Mouse (Mus musculus) limb, embryonic 10.5 days (tissue): Measurements from ENCODE around the gene Gm49368. TPM values are rescaled to one million over a fixed set of nuclear protein-coding genes. Genes with fewer than 3 reads are reported as not detected.

Experiments
- DNase-seq: peaks from one replicate; pipeline ENCODE4 v3.0.0-alpha.2; 2017; ENCODE audit warnings: low spot score
- H3K27ac ChIP-seq: fragments of 300-500 bp; sonication (generic); 2 replicates; pipeline ENCODE4 v1.5.1; 2016; ENCODE audit warnings: mild to moderate bottlenecking
- H3K27me3 ChIP-seq: fragments of 300-500 bp; sonication (generic); 2 replicates; pipeline ENCODE4 v1.6.1; 2016; ENCODE audit warnings: low read depth, mild to moderate bottlenecking; ENCODE audit not compliant: poor library complexity, severe bottlenecking
- H3K36me3 ChIP-seq: fragments of 300-500 bp; sonication (generic); 2 replicates; pipeline ENCODE4 v1.6.1; 2016; ENCODE audit warnings: mild to moderate bottlenecking, moderate library complexity
- H3K4me1 ChIP-seq: fragments of 300-500 bp; sonication (generic); 2 replicates; pipeline ENCODE4 v1.6.1; 2016
- H3K4me3 ChIP-seq: fragments of 300-500 bp; sonication (generic); 2 replicates; pipeline ENCODE4 v1.5.1; 2016; ENCODE audit warnings: mild to moderate bottlenecking, moderate library complexity
- H3K9me3 ChIP-seq: fragments of 300-500 bp; sonication (generic); replicated peaks from 2 replicates; pipeline ENCODE4 v1.6.1; 2016; ENCODE audit warnings: mild to moderate bottlenecking
- WGBS: fragments of 180-500 bp; shearing (Covaris S2); methylation state at CpG from one replicate; pipeline ENCODE4 v1.1.7; 2016; 5-methylcytosine and 5-hydroxymethylcytosine counted together
- polyA plus RNA-seq: library from polyadenylated mRNA; unstranded; fragments of >200 nt; fragmentation: Nextera tagmentation; extraction: Ambion mirVana; gene quantifications from 2 replicates; pipeline ENCODE4 v1.2.1, GENCODE M21; 2016

The Gm49368 gene
- polyA plus RNA-seq, 1 experiment from 2014 or later: not detected

- H3K9me3 ChIP-seq: no peaks in the 10 kb centered on the region
- no peaks in the 10 kb centered on the region for H3K4me1 ChIP-seq
- 86% methylated on average over 5 of the region's 5 CpGs for WGBS
- no peaks in the 10 kb centered on the region for H3K36me3 ChIP-seq
- no peak overlapping the region for H3K27ac ChIP-seq
- no peak overlapping the region for H3K4me3 ChIP-seq
- no peaks in the 10 kb centered on the region for H3K27me3 ChIP-seq
- no peak for DNase-seq
Observed at GRCm38 (mm10) chr7:128065547-128065946, 3.1 kb downstream of the Gm49368 start.

- Histone ChIP-seq H3K27ac (no peak overlapping the region), H3K4me1 (no peaks in the 10 kb centered on the region), H3K27me3 (no peaks in the 10 kb centered on the region), H3K4me3 (no peak overlapping the region), H3K9me3 (no peaks in the 10 kb centered on the region), H3K36me3 (no peaks in the 10 kb centered on the region)
- no peak for DNase-seq
- WGBS: 80% methylated on average over 3 of the region's 3 CpGs
Observed at GRCm38 (mm10) chr7:128067847-128068246, 5.4 kb downstream of the Gm49368 start.

DNA sequence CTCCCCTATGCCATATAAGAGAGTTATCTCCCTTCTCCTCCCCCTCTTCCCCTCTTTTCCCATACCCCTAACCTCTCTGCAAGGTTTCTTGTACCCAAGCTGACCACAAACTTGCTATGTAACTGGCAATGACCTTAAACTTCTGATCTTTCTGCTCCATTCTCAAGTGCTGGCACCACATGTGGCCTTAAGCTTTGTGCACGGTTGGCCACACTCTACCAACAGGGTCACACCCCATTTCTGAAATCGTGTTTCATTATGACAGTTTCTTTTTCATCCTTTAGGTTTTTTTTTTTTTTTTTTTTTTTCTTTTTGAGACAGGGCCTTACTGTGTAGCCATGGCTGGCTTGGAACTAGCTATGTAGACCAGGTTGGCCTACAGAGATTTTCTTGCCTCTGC is 7.4 kb downstream of the Gm49368 start:
- H3K27ac ChIP-seq: no peak overlapping the region
- no peaks in the 10 kb centered on the region for H3K27me3 ChIP-seq
- no peak overlapping the region for H3K4me3 ChIP-seq
- no peaks in the 10 kb centered on the region for H3K4me1 ChIP-seq
- no peaks in the 10 kb centered on the region for H3K36me3 ChIP-seq
- WGBS: 83% methylated on average over 2 of the region's 2 CpGs
- no peaks in the 10 kb centered on the region for H3K9me3 ChIP-seq
- no peak for DNase-seq

- WGBS: 70% methylated on average over 4 of the region's 4 CpGs
- Histone ChIP-seq H3K36me3 (no peaks in the 10 kb centered on the region), H3K9me3 (no peaks in the 10 kb centered on the region), H3K27me3 (no peaks in the 10 kb centered on the region), H3K4me3 (no peak overlapping the region), H3K27ac (no peak overlapping the region), H3K4me1 (no peaks in the 10 kb centered on the region)
- DNase-seq: no peak
Observed at GRCm38 (mm10) chr7:128071816-128072215, 9.3 kb downstream of the Gm49368 start.

DNA sequence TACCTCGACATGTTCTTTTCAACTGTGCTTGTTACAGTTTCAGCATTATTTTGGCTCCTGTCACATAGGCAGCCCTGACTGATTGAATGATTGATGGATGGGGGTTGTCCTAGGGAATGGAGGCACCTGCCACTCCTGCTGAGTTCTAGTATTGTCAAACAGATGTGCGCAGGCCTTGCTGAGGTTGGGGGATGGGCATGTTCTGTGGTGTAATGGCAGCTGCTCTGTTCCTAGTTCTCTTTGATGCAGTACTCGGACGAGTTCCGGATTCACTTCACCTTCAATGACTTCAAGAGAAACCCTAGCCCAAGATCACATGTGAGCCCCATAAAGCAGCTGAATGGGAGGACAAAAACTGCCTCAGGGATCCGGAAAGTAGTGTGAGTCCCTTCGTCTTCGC is 17.5 kb downstream of the Gm49368 start:
- WGBS: 80% methylated on average over 8 of the region's 8 CpGs
- H3K27ac ChIP-seq: no peak overlapping the region
- H3K27me3 ChIP-seq: no peaks in the 10 kb centered on the region
- no peaks in the 10 kb centered on the region for H3K9me3 ChIP-seq
- H3K4me3 ChIP-seq: no peak overlapping the region
- 0 out of 2 replicates have a peak, but pooled peaks cover 5% of the 10 kb centered on the region for H3K4me1 ChIP-seq
- H3K36me3 ChIP-seq: no peaks in the 10 kb centered on the region
- DNase-seq: no peak

DNA sequence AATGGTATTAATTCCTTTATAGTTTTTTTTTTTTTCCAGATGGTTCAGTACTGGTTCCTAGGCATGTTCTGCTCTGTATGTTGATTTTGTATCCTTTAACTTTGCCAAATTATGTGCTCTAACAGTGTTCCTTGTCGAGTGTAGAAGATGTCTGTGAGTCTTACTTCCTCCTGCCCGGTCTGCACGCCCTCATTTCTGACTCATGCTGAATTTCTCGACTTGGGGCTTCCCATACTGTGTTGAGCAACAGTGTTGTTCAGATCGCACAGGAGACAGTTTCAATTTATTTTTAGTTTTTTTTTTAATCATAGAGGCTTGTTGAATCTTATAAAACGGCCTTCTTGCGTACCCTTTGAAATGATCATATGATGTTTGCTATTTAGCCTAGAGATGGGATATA is 26.7 kb downstream of the Gm49368 start:
- Histone ChIP-seq H3K27me3 (no peaks in the 10 kb centered on the region), H3K27ac (no peak overlapping the region), H3K9me3 (no peaks in the 10 kb centered on the region), H3K36me3 (no peaks in the 10 kb centered on the region), H3K4me3 (no peak overlapping the region), H3K4me1 (no peaks in the 10 kb centered on the region)
- 91% methylated on average over 7 of the region's 7 CpGs for WGBS
- no peak for DNase-seq

DNA sequence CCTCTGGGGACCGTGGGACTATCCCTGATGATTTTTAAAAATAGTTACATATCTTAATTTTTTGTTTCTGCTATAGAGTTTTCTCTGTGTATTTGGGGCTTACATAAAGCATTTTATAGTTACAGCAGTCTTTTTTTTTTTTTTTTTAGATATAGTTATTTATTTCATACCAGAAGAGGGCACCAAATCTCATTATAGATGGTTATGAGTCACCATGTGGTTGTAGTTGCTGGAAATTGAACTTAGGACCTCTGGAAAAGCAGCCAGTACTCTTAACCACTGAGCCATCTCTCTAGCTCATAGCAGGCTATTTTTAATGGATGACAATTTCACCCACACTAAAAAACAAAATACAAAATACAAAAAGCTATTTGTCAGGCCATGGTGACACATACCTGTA is 35.7 kb downstream of the Gm49368 start:
- no peaks in the 10 kb centered on the region for H3K27me3 ChIP-seq
- 77% methylated on average over 1 of the region's 1 CpGs for WGBS
- no peak overlapping the region for H3K4me3 ChIP-seq
- H3K9me3 ChIP-seq: no peaks in the 10 kb centered on the region
- no peaks in the 10 kb centered on the region for H3K4me1 ChIP-seq
- DNase-seq: no peak
- no peaks in the 10 kb centered on the region for H3K36me3 ChIP-seq
- no peak overlapping the region for H3K27ac ChIP-seq

DNA sequence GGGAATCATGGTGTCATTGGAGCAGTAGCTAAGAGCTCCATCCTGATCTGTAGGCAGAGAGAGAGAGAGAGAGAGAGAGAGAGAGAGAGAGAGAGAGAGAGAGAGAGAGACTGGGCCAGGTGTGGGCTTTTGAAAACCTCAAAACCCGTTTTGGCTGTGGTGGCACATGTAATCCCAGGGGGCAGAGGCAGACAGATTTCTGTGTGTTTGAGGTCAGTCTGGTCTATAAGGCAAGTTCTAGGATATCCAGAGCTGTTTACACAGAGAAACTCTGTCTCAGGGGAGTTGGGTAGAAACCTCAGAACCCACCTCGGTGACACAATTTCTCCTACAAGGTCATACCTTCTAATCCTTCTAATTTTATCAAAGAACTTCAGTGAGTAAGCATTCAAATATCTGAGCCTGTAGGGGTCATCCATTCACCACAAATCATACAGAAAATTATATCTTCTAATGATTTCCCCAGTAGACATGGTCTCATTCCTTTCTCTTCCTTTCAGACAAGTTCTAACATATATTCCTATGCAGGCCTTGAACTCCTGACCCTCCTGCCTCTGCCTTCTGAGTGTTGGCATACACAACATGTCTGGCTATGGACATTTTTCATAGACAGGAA is 38.4 kb downstream of the Gm49368 start:
- 84% methylated on average over 2 of the region's 2 CpGs for WGBS
- Histone ChIP-seq H3K27me3 (no peaks in the 10 kb centered on the region), H3K4me3 (no peak overlapping the region), H3K27ac (no peak overlapping the region), H3K4me1 (no peaks in the 10 kb centered on the region), H3K9me3 (no peaks in the 10 kb centered on the region), H3K36me3 (no peaks in the 10 kb centered on the region)
- no peak for DNase-seq

GRCm38 (mm10) chr7:128105246-128105645 is 42.8 kb downstream of the Gm49368 start:
- no peak overlapping the region for H3K4me3 ChIP-seq
- no peaks in the 10 kb centered on the region for H3K4me1 ChIP-seq
- H3K27me3 ChIP-seq: no peaks in the 10 kb centered on the region
- DNase-seq: no peak
- H3K36me3 ChIP-seq: no peaks in the 10 kb centered on the region
- no peak overlapping the region for H3K27ac ChIP-seq
- 77% methylated on average over 4 of the region's 4 CpGs for WGBS
- H3K9me3 ChIP-seq: no peaks in the 10 kb centered on the region

DNA sequence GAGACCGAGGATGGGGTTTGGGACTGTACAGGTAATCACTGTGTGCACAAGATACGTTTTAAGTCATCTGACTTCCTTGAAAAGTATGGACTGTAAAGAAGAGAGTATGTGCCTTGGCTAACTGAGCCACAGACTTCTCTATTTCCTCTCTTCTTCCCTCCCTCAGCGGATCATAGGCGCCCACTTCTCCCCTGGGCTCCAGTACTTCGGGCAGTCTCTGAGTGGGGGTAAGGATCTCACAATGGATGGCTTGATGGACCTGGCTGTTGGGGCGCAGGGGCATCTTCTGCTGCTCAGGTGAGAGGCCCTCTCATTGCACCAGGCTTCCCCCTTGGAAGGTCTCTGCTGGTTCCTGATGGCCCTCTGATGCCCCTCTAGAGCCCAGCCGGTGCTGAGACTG is 45.0 kb downstream of the Gm49368 start:
- H3K27me3 ChIP-seq: no peaks in the 10 kb centered on the region
- H3K4me3 ChIP-seq: no peak overlapping the region
- no peaks in the 10 kb centered on the region for H3K4me1 ChIP-seq
- H3K9me3 ChIP-seq: no peaks in the 10 kb centered on the region
- no peaks in the 10 kb centered on the region for H3K36me3 ChIP-seq
- no peak for DNase-seq
- 92% methylated on average over 7 of the region's 7 CpGs for WGBS
- no peak overlapping the region for H3K27ac ChIP-seq

DNA sequence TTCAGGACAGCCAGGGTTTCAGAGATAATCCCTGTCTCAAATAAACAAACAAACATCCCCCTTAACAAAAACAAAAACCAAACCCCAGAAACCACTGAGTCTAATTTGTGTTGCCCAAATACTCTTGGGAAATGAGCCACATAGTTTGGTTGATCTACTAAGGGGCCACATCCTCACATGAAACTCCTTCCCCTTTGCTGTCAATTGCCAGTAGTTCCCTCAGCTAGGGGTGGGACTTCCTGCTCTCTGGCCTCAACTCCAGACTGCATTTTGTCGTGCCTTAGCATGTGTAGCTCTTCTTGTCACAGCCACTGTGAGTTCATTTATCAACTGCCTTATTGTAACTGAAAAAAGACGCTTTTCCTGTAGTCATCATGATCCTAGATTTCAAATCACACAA is 47.8 kb downstream of the Gm49368 start:
- Histone ChIP-seq H3K9me3 (no peaks in the 10 kb centered on the region), H3K4me1 (no peaks in the 10 kb centered on the region), H3K27ac (no peak overlapping the region), H3K4me3 (no peak overlapping the region), H3K27me3 (no peaks in the 10 kb centered on the region), H3K36me3 (no peaks in the 10 kb centered on the region)
- WGBS: 71% methylated on average over 2 of the region's 2 CpGs
- no peak for DNase-seq

DNA sequence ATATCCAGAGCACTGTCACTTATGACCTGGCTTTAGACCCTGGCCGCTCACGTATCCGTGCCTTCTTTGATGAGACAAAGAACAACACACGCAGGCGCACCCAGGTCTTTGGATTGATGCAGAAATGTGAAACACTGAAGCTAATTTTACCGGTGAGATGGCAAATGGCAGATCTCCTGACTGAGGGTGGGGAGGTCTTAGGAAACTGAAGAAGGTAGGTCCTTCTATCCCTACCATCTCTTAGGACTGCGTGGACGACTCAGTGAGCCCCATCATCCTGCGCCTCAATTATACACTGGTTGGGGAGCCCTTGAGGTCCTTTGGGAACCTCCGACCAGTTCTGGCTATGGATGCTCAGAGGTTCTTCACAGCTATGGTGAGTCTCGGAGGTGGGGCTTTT is 49.6 kb downstream of the Gm49368 start:
- no peaks in the 10 kb centered on the region for H3K36me3 ChIP-seq
- H3K4me3 ChIP-seq: no peak overlapping the region
- H3K27me3 ChIP-seq: no peaks in the 10 kb centered on the region
- H3K4me1 ChIP-seq: no peaks in the 10 kb centered on the region
- H3K27ac ChIP-seq: no peak overlapping the region
- no peaks in the 10 kb centered on the region for H3K9me3 ChIP-seq
- 93% methylated on average over 11 of the region's 11 CpGs for WGBS
- DNase-seq: no peak

DNA sequence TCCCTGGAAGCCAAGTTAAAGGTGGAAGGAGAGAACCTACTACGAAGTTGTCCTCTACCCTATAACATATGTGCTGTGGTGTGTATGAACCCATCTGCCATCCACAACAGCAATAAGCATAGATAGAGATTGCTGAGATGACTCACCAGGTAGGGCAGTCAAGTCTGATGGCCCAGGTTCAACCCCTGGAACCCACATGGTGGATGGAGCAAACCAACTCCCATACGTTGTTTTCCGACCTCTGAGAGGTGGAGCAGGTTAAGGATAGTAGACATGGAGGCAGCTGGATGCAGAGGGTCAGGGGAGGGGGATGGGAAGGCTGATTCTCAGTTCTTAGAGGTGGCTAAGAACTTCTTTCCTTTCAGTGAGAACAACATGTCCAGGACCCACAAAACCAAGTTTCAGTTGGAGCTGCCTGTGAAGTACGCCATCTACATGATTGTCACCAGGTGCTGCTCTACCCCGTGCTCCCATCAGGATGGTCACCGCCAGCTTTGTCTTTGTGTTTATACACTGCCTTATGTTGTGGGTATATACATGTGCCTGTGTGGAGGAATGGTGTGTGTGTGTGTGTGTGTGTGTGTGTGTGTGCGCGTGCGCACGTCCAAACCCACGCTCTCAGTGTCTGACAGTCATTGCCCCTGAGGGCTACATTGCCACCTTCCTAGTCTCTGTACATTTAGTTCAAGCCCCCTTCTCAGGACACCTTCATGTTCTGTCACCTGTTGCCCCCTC is 52.1 kb downstream of the Gm49368 start:
- H3K27me3 ChIP-seq: no peaks in the 10 kb centered on the region
- H3K9me3 ChIP-seq: no peaks in the 10 kb centered on the region
- no peak overlapping the region for H3K4me3 ChIP-seq
- 93% methylated on average over 11 of the region's 11 CpGs for WGBS
- H3K27ac ChIP-seq: no peak overlapping the region
- H3K36me3 ChIP-seq: no peaks in the 10 kb centered on the region
- no peaks in the 10 kb centered on the region for H3K4me1 ChIP-seq
- DNase-seq: no peak
